Mouse (Mus musculus) NIH3T3 (cell line): ENCODE results near the gene Fgf14.
A peak's percentile ranks its signal among the peaks of the same experiment; 100 is the strongest.
"Not testable (repeated sequence)": the region's sequence is repeated elsewhere in the genome, so short reads cannot be mapped to it uniquely, and the experiment has no call there.

ENCODE experiments used
- DNase-seq: peaks from one replicate; pipeline ENCODE4 v3.0.0-alpha.2; 2012; ENCODE audit warnings: low read depth

The Fgf14 gene

DNA sequence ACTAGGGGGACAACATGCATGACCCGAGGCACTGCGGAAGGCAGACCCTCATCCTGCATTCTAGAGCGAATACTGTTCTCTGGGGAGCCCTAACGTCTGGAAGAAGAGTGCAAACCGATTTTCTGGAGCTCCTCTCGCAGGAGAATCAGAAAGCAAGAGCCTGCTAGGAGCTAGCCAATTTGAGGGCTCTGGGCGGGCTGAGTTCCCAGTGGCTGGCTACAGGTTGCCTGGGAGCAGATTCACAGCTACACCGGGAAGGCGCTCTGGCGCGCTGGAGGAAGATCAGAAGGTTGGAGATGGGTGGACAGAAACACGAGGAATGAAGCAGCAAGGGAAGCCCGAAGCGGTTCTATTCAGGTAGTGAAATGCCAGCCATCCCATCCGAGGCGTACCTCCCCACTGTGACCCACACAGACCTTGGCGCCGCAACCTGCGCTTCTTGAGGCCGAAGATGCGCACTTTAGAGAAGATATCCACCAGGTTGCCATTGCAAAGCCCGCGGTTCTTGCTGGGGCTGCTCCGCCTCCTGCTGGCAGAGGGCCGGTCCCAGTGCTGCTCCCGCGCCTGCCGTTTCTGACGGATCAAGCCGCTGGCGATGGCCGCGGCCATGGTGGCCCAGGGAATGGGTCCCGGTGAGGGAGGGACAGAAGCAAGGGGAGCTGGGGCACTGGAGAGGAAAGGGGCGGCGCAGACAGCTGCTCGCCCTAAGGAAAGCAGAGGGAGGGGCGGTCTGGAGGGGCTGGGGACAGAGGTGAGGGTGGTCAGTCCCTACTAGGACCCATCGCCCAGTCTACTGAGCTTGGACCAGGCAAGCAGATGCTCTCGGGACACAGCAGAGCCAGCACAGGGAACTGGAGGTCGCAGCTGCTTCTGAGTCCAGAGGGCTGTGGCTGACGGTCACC lies 484.8 kb downstream of the Fgf14 start:
- DNase-seq: no peak

DNA sequence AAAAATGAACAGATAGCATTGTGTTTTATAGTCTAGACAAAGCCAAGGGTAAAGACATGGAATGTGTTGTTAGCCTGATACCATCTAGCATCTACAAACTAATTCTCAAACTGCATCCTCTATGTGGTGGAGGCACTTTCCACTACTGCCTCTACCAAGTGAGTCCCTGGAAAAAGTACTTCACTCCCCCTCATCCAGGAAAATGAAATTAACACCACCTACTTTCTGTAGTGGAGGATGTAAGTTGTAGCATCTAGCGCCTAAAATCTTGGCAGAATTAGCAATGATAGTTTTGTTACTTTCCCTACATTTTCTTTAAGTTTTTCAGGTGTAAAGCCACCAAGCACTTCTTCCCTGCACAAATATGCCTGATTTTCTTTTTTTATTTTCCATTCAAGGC lies 496.7 kb downstream of the Fgf14 start:
- DNase-seq: no peak

DNA sequence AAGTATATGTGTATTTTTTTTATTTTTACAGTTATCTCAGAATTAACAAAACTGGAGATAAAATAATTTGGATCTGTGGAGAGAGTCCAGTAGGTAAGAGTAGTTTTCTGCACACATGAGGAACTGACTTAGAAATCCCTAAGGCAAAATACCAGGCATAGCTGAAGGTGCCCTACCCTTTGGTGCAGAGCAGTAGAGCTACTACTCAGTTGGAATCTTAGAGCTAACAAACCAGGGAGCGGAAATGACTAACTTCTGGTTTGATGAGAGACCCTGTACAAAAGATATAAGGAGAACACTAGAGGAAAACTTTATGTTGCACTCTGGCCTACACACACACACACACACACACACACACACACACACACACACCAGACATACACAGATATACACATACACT lies 502.8 kb downstream of the Fgf14 start:
- no peak for DNase-seq

DNA sequence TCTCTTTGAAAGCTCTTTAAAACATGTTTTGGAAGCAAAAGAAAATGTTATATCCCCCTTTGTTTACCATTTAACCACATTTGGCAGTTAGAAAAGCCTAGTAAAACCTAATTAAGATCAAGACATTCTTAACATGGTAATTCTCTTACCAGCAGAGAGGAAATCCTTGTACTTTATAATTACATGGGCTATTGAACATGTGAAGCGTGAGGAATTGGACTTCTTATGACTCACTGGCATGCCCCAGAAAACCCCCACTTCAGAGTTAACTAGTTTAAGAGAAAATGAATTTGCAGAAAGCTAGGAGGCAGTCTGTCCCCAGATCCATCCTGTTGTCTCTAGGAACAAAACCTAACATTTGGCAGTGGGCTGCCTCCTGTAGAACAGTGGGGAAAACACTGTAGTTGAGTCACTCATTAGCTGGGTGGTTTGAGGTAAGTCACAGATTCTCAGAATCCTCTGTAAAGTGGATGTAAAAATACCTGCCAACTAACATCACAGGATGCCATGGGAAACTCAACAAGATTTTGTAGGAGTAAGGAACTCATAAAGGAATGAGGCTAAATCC lies 513.2 kb downstream of the Fgf14 start:
- DNase-seq: no peak

DNA sequence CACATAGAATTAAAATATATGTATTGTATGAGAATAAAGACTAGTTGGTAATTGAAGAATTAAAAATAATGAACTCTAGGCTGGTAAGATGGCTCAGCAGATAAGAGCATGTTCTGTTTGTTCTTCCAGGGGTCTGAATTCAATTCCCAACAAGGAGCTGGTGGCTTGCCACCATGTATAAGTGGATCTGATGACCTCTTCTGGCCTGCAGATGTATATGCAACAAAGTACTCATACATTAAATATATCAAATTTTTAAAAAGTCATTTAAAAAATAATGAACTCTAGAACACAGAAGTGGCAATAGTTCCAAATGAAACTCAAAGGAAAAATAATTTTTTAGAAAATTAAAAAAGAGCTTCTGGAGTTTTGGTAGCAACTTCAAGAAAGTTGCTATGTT lies 529.5 kb downstream of the Fgf14 start:
- peak; percentile 22 for DNase-seq

DNA sequence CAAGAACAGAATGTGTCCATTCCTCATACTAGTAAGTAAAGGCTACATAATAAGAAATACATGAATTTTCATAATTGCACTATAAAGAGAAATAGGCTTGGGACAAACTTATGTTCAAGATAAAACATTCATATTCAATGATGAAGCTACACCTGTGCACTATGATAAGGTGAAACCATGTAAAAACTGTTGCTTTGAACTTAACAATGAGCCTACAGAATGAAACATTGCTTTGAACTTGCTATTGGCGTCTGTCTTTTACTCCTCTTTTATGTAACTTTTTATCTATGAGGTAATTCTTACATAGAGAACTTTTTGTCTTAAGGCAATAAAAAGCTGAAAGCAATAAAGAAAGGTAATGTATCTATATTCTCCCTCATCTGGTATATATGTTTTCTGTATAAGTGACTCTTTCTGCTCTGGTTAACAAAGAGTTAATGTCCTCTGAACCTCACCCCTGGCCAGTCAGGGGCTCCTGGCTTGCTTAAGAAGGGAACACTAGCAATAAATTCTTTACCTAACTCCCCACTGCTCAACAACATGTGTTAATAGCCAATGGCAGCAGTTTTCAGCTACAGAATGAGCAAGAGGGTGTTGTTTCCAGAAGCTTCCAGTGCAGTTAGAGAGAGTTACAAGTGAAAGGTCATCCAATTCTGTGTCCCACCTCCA lies 569.6 kb downstream of the Fgf14 start:
- DNase-seq: no peak

DNA sequence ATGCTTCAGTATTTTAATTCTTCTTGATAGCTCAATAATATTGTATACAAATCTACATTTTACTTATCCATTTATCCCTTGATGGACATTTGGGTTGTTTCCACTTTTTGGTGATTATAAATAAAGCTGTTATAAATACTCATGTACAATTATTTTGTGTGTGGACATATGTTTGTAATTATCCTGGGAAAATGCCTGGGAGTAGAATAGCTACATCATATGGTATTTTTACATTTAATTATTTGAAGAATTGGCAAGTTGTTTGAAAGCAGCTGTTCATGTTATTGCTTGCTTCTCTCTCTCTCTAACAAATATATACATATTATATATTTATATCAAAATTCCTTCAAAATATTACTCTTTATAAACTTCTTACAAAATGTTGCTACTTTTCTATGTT lies 593.8 kb downstream of the Fgf14 start:
- DNase-seq: no peak

DNA sequence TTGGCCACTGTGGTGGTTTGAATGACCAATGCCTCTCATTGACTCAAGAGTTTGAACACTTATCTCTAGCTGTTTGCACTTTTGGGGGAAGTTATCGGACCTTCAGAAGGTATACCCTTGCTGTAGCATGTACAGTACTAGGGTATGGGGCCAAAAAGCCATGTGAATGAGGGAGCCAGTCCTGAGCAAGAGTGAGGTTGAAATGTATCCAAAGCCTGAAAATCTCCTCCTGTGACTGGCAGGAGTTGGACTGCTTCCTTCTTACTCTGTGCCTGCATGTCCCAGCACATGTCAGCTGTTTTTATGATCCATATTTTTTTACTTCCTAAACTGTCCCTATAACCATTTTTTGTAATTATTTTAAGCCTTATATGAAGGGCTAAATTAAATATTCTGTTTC lies 632.9 kb downstream of the Fgf14 start:
- no peak for DNase-seq

DNA sequence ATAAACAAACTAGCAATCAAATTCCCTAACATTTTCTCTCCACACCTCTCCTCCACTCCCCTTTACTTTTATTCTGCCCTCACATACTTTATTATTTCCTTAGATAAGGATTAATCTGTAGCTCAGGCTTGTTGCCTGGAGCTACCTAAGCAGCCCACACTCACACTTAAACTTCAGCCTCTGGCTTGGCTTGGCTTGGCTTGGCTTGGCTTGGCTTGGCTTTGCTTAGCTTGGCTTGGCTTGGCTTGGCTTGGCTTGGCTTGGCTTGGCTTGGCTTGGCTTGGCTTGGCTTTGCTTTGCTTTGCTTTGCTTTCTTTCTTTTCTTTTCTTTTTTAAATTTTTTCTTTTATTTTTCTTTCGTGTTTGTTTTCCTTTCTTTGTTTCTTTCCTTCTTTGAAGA lies 636.3 kb downstream of the Fgf14 start:
- DNase-seq: no peak

DNA sequence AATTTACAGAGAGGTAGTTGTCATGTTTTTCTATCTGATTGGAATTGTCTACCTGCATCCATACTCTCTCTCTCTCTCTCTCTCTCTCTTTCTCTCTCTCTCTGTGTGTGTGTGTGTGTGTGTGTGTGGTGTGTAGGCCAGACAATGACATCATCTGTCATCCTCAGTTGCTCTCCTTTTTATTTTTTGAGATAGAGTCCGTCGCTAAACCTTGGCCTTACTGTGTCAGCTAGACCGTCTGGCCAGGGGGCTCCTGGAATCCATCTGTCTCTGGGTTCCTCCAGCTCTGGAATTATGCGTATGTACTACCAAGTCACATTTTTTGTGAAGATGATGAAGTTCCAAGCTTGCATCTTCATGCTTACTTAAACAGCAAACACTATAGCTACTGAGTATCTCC lies 639.5 kb downstream of the Fgf14 start:
- no peak for DNase-seq

DNA sequence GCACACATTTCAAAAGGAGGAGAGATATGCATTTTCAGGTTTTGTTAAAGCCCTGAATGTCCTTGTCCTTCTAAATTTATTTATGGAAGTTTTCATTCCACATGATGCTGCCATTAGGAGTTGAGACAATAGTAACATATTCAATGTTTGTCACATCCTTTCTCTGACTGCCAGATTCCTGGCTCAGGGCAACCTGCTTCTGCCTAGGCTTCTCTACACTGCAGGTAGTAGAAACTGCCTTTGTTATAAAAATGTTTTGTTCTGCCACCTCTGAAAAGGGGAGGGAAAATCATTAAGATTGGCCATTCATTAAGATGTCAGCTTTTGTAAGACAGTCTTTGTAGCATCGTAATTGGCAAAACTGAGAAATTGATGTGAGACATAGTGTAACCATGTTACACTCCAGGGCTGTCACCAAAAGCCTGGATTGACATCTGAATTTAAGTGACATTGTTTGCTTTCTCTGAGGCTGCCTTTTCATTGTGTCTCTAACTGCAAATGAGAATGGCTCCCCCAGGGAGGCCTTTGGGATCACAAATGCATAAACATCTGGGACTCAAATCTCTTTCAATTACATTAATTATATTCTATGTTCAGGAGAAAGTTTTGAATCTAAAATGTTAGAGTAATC lies 640.2 kb downstream of the Fgf14 start:
- DNase-seq: no peak

DNA sequence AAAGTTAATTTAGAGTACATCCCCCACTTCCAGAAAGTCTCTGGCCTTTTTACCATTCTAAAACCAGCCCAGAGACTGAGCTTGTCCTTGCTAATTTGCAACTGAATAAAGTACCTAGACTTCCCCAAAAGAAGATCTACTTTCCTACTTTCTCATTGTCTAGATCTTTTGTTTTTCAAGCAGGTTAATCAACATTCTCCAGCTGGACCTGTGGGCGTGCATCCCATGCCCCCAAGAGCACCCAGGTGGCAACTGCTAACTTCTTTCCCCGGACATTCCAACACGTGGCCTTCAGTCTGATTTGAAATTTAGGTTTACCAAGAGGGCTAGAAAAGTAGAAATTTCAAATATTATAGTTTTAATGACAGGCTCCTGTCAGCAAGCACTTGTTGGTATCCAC lies 643.6 kb downstream of the Fgf14 start:
- not testable (repeated sequence) for DNase-seq

DNA sequence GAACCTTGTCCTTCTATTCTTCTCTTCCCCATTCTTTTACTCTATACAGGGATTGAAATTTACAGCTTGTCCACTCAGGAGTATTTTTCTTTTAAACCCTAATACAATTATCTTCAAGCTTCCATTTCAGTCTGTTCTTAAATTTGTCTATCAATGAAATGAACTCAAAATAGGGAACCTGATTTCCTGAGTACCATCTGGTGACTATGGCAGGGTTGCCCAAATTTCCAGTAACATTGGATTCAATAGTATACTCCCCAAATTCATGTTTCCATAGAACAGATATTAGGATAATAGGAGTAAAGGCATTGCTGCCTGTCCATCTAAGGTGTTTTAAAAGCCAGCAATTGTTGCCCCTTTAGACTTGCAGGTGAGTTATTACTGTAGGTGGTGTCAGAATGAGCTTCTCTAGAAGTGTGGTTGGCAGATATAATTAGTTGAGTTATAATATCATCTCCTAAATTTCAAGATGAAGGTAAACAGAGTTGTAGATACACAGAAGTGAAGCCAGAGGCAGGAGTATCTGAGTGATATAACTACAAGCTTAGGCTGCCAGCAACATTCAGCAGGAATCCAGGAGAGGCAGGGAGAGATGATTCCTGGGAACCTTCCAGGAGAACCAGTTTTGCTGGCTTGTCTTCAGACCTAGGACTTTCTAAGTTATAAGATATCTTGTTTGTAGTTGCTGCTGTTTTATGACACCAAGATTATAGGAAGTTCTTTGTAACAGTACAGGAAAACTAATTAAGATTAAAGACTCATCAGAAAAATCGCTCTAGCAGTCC lies 648.8 kb downstream of the Fgf14 start:
- no peak for DNase-seq

DNA sequence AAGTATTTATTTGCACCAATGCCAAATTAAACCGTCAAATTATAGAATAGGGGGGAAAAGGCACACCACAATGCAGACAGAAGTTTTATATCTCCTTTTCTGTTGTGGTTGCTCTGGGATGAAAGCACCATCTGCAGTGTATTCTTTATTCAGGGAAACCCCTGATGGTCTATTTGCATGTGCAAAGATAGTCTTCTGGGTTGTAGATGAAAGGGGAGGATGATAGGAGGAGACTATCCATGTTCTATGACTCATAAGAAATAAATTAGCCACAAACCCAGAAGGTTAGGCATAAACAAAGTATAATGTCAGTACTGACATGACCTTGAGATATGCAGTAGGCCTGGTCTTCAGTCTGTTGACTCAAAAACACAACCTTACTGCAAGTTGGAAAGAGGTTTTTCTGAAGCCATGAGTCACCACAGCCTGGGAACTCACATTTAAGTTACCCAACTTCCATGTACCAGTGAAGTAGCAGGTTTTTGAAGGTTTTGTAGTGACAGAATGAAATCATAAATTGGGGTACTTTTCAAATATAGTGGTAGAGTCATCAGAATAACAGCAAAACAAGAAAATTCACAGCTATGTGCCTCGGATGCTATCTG lies 686.2 kb downstream of the Fgf14 start:
- DNase-seq: peak; percentile 6

DNA sequence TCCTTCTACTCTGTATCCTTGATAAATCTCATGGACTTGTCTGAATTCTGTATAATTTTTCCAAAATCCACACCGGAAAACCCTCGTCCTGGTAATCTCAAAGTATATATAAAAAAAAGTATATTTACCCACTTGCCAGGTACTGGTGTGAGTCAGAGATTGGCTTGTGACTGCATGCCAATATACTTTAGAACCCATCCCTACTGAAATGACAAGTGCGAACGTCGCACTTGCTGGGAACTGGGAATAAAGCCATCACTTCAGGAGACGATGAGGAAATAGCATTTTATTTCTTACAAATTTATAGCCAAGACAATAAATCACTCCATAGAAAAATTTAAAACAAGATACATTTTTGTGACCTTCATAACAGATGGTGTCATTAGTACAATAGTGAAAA lies 708.9 kb downstream of the Fgf14 start:
- no peak for DNase-seq

DNA sequence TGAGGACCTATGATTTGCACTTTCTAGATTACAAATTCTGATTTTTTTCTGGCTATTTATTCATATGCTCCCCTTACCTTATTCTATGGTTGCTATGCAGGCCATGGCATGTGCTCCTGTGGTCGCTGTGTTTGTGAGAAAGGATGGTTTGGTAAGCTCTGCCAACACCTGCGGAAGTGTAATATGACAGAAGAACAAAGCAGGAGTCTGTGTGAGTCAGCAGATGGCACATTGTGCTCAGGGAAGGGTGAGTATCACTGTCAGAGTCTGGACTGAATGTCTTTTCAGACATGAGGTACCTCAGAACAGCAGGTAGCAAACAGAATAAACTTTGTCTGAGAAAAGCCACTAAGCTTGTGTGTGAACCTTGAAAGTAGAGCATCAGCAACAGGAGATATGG lies 710.4 kb downstream of the Fgf14 start:
- no peak for DNase-seq
